Mouse (Mus musculus) 3134 (cell line): ENCODE results near the gene Stard13.

Experiments
- DNase-seq: peaks from one replicate; pipeline ENCODE4 v3.0.0-alpha.2; 2011; ENCODE audit warnings: low spot score; ENCODE audit not compliant: insufficient read length; ENCODE audit errors: extremely low read depth

The Stard13 gene

GRCm38 (mm10) chr5:151143955-151144354 is 89.7 kb downstream of the Stard13 start:
- no peak for DNase-seq

GRCm38 (mm10) chr5:151142671-151143601 is 90.7 kb downstream of the Stard13 start:
- DNase-seq = no peak

GRCm38 (mm10) chr5:151142241-151142640 is 91.4 kb downstream of the Stard13 start:
- peak; percentile 66 for DNase-seq

GRCm38 (mm10) chr5:151137901-151138300 is 95.7 kb downstream of the Stard13 start:
- DNase-seq = no peak

- DNase-seq = no peak
These were observed 96.3 kb downstream of the Stard13 start for GRCm38 (mm10) chr5:151137311-151137710.

- DNase-seq = no peak
These were observed 97.7 kb downstream of the Stard13 start for GRCm38 (mm10) chr5:151135965-151136364.

GRCm38 (mm10) chr5:151135078-151135826 is 98.4 kb downstream of the Stard13 start:
- no peak for DNase-seq

GRCm38 (mm10) chr5:151134202-151134601 is 99.4 kb downstream of the Stard13 start:
- DNase-seq = no peak

- DNase-seq = no peak
These were observed 99.9 kb downstream of the Stard13 start for GRCm38 (mm10) chr5:151133744-151134143.

GRCm38 (mm10) chr5:151129762-151130161 is 103.9 kb downstream of the Stard13 start:
- no peak for DNase-seq

- DNase-seq = no peak
These were observed 106.3 kb downstream of the Stard13 start for GRCm38 (mm10) chr5:151127298-151127717.

GRCm38 (mm10) chr5:151126608-151127005 is 107.0 kb downstream of the Stard13 start:
- DNase-seq = no peak

GRCm38 (mm10) chr5:151125985-151126607 is 107.5 kb downstream of the Stard13 start:
- no peak for DNase-seq

- DNase-seq = peak; percentile 34
These were observed 115.8 kb downstream of the Stard13 start for GRCm38 (mm10) chr5:151117846-151118245.

- no peak for DNase-seq
These were observed 117.3 kb downstream of the Stard13 start for GRCm38 (mm10) chr5:151116192-151116887.

GRCm38 (mm10) chr5:151112743-151113142 is 120.9 kb downstream of the Stard13 start:
- peak; percentile 80 for DNase-seq

GRCm38 (mm10) chr5:151111080-151111871 is 122.4 kb downstream of the Stard13 start:
- no peak for DNase-seq

- peak; percentile 51 for DNase-seq
These were observed 123.2 kb downstream of the Stard13 start for GRCm38 (mm10) chr5:151110461-151110908.

- DNase-seq = peak; percentile 64
These were observed 123.8 kb downstream of the Stard13 start for GRCm38 (mm10) chr5:151109822-151110221.

GRCm38 (mm10) chr5:151108955-151109354 is 124.7 kb downstream of the Stard13 start:
- DNase-seq = no peak
